Mouse (Mus musculus) stomach, postnatal 0 days (tissue): ENCODE results near the gene Ttll13.

ENCODE experiments used
- CTCF ChIP-seq: IDR thresholded peaks from 2 replicates; pipeline ENCODE4 v1.5.1; 2016; ENCODE audit warnings: antibody characterized with exemption, low read depth, mild to moderate bottlenecking, moderate library complexity
- EP300 ChIP-seq: optimal IDR thresholded peaks from 2 replicates; pipeline ENCODE3; 2016; ENCODE audit warnings: antibody characterized with exemption

DNA sequence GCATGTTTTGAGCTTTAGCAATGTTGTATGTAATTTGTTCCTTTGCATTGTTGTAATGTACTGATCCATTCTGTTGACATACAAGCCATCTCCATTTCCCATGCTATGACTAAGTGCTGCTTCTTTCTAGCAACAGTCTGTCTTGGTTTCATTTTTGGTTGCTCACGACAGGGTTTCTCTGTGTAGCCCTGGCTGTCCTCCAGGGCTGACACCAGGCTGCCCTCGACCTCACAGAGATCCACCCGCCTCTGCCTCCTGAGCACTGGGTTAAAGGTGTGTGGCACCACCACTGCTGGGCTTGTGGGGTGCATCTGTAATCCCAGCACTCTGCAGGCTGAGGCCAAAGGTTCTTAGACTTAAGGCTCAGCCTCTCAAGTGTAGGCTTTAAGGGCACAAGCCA is 53.4 kb downstream of the Ttll13 start:
- TF ChIP-seq CTCF = no peak
- TF ChIP-seq EP300 = no peak
